Mouse (Mus musculus) cerebellum, adult 2 months (tissue): Measurements from ENCODE around the gene Megf11. TPM values are rescaled to one million over a fixed set of nuclear protein-coding genes. Genes with fewer than 3 reads are reported as not detected.

Experiments used
- DNase-seq, 2 experiments: peaks; one replicate each; pipeline ENCODE4 v3.0.0; 2021
- H3K27ac ChIP-seq: fragments of 200-500 bp; 2 replicates; pipeline ENCODE4 v1.5.1; 2012; ENCODE audit warnings: low read length, control low read depth, inconsistent platforms; ENCODE audit not compliant: insufficient read depth
- H3K27me3 ChIP-seq: fragments of 200-500 bp; 2 replicates; pipeline ENCODE4 v1.6.1; 2012; ENCODE audit warnings: inconsistent platforms, mild to moderate bottlenecking, low read length, moderate library complexity; ENCODE audit not compliant: control insufficient read depth, insufficient read depth
- H3K4me1 ChIP-seq: fragments of 200-500 bp; 2 replicates; pipeline ENCODE4 v1.6.1; 2011; ENCODE audit warnings: low read length; ENCODE audit not compliant: control insufficient read depth, insufficient read depth
- H3K4me3 ChIP-seq: fragments of 200-500 bp; replicated peaks from 2 replicates; pipeline ENCODE3; 2011; ENCODE audit warnings: mild to moderate bottlenecking, low read depth, low read length, control low read depth; ENCODE audit not compliant: insufficient read depth
- CTCF ChIP-seq: fragments of 200-500 bp; IDR thresholded peaks from 2 replicates; pipeline ENCODE4 v1.5.1; 2011; ENCODE audit warnings: low read depth, mild to moderate bottlenecking, control low read depth, low read length, moderate library complexity, borderline replicate concordance; ENCODE audit not compliant: insufficient read depth
- POLR2A ChIP-seq: fragments of 200-500 bp; IDR thresholded peaks from 2 replicates; pipeline ENCODE4 v1.6.1; 2011; ENCODE audit warnings: low read length, control low read depth, borderline replicate concordance; ENCODE audit not compliant: insufficient read depth
- WGBS: fragments of 180-500 bp; shearing (Covaris S2); methylation state at CpG from one replicate; pipeline ENCODE4 v1.1.7; 2018; 5-methylcytosine and 5-hydroxymethylcytosine counted together
- polyA plus RNA-seq: library from polyadenylated mRNA; depleted of rRNA; stranded (reverse); fragments of >200 nt; gene quantifications from 2 replicates; pipeline ENCODE4 v1.2.3, GENCODE M21; 2012

The Megf11 gene
- polyA plus RNA-seq, 1 experiment, result 66.9 TPM

DNA sequence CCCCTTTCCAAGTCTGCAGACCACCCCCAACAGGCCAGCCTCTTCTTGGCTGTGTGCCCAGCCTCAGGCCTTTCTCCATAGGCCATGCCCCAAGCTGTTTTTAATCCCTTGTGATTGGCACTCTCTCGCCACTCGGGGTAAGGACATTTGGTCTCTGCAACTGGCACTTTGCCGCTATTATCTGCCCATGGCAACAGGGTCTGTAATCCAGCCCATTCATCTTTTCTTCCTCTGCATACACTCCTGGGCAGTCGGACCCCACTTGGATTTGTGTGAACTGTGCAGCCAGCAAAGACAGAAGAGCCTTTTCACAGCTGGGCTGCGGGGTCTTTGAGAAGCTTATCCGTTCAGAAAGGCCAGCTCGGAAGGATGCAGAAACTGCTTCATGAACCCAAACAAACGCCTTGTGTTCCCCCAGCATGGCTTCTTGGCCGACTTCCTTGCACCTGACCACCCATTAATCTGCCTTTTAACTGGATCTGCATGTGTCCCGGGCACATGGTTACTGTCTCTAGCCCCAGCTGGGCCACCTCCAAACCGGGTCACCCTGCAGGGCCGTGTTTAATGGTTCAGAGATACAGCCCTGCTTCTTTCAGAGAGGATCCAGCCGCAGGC lies 220.4 kb downstream of the Megf11 start:
- peaks cover 55% of the 10 kb centered on the region for H3K4me1 ChIP-seq
- H3K27me3 ChIP-seq, result no peaks in the 10 kb centered on the region
- H3K27ac ChIP-seq, result peak overlapping the region; percentile 77
- TF ChIP-seq POLR2A, result no peak
- no peak for TF ChIP-seq CTCF
- WGBS, result 5% methylated on average over 13 of the region's 13 CpGs
- DNase-seq, result peak; percentile 85 to 88
- no peak overlapping the region for H3K4me3 ChIP-seq

DNA sequence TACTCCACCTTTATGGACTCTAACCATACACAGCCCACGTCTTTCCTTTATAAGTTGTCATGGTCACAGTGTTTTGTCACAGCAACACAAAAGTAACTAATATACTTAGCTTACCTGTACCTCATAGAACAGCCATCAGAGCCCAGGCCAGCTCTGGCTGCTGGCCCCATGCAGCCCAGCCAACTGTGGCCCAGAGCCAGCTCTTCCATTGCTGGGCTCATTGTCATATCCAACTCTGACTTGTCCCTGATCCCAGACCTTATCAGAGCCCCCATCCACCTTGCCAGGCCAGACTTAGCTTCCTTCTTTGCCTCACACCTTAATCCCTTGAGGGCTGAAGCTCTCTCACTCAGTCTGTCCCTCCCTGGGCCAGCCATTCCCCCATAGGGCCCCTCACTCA lies 221.6 kb downstream of the Megf11 start:
- TF ChIP-seq CTCF, result no peak
- no peak for TF ChIP-seq POLR2A
- WGBS, result 63% methylated on average over 1 of the region's 1 CpGs

GRCm38 (mm10) chr9:64609546-64609945 lies 224.1 kb downstream of the Megf11 start:
- WGBS, result 21% methylated on average over 3 of the region's 3 CpGs
- H3K4me1 ChIP-seq, result peaks cover 69% of the 10 kb centered on the region

More for the DNA sequence above, 221.6 kb downstream of the Megf11 start:
- DNase-seq, result peak; percentile 66 to 75
- peaks cover 65% of the 10 kb centered on the region for H3K4me1 ChIP-seq
- no peak overlapping the region for H3K4me3 ChIP-seq
- H3K27me3 ChIP-seq, result no peaks in the 10 kb centered on the region
- H3K27ac ChIP-seq, result peak overlapping the region; percentile 77

GRCm38 (mm10) chr9:64612121-64612983 lies 226.9 kb downstream of the Megf11 start:
- Histone ChIP-seq H3K4me1 (peaks cover 45% of the 10 kb centered on the region), H3K4me3 (no peak overlapping the region), H3K27ac (no peak overlapping the region), H3K27me3 (no peaks in the 10 kb centered on the region)
- 22% methylated on average over 7 of the region's 7 CpGs for WGBS
- DNase-seq, result peak in 1 of 2 experiments; percentile 50
- TF ChIP-seq POLR2A, result no peak
- TF ChIP-seq CTCF, result no peak

More at GRCm38 (mm10) chr9:64609546-64609945, 224.1 kb downstream of the Megf11 start:
- DNase-seq, result peak; percentile 53 to 63
- H3K27me3 ChIP-seq, result no peaks in the 10 kb centered on the region
- TF ChIP-seq POLR2A (no peak), CTCF (no peak)
- H3K27ac ChIP-seq, result no peak overlapping the region
- H3K4me3 ChIP-seq, result no peak overlapping the region

DNA sequence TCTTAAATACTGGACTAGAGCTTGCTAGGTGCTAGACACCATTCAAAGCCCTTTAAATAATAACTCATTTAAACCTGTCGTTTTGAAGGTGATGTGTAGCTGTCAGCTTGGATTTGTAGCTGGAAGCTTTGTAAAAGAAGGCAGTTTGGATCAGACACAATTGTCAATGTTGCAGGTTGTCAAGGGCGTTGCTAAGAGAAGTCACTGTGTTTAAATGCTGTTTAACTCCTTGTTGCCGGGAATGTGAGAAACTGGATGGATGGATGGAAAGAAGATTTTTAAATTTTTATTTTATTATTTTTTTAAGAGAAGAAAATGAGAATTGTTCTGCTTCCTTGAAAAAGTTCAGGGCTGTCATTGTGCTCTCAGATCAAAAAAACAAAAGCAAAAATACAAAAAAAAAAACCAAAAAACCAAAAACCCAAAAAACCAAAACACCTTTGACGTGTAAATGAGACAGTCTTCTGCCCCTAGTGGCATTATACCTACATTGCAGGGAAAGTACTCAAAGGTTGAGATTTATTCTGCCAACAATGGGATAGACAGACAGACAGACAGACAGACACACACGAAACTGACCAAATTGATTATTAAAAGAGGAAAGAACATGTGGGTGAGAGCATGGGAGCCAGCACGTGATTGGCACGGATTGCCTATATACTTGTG lies 227.7 kb downstream of the Megf11 start:
- Histone ChIP-seq H3K27me3 (no peaks in the 10 kb centered on the region), H3K27ac (no peak overlapping the region), H3K4me1 (peaks cover 40% of the 10 kb centered on the region), H3K4me3 (no peak overlapping the region)
- no peak for DNase-seq
- TF ChIP-seq POLR2A (no peak), CTCF (no peak)
- WGBS, result 65% methylated on average over 7 of the region's 7 CpGs

- Histone ChIP-seq H3K27me3 (no peaks in the 10 kb centered on the region), H3K27ac (no peak overlapping the region), H3K4me3 (no peak overlapping the region), H3K4me1 (peaks cover 25% of the 10 kb centered on the region)
- no peak for DNase-seq
- WGBS, result 83% methylated on average over 5 of the region's 5 CpGs
- no peak for TF ChIP-seq CTCF
- no peak for TF ChIP-seq POLR2A
Observed at GRCm38 (mm10) chr9:64617413-64617812, 232.0 kb downstream of the Megf11 start.

DNA sequence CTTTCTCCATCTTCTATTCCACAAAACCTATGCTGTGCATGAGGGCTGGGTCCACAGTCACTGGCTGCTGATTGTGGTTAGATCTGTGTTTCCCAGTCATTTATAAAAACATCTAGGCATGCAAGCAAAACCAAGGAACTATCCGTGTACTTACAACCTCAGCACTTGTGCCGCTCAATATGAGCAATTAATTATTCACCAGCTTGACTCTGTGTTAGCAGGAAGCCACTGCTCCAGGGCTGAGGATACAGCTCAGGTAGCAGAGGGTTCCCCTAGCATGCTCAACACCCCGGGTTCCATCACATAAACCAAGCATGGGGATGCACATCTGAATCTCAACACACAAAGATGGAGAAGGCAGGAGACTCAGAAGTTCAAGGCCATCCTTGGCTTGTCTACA lies 233.0 kb downstream of the Megf11 start:
- DNase-seq, result no peak
- no peak overlapping the region for H3K27ac ChIP-seq
- WGBS, result 85% methylated on average over 3 of the region's 3 CpGs

More for the DNA sequence above, 233.0 kb downstream of the Megf11 start:
- Histone ChIP-seq H3K4me3 (no peak overlapping the region), H3K4me1 (peaks cover 28% of the 10 kb centered on the region), H3K27me3 (no peaks in the 10 kb centered on the region)
- TF ChIP-seq POLR2A, result no peak
- no peak for TF ChIP-seq CTCF
